Mouse (Mus musculus): ENCODE data around the gene Chmp6. TPM values are rescaled to one million over a fixed set of nuclear protein-coding genes. Genes with fewer than 3 reads are reported as not detected.

Chmp6 gene
- polyA plus RNA-seq, 1 experiment from 2014 or later = 109 TPM

DNA sequence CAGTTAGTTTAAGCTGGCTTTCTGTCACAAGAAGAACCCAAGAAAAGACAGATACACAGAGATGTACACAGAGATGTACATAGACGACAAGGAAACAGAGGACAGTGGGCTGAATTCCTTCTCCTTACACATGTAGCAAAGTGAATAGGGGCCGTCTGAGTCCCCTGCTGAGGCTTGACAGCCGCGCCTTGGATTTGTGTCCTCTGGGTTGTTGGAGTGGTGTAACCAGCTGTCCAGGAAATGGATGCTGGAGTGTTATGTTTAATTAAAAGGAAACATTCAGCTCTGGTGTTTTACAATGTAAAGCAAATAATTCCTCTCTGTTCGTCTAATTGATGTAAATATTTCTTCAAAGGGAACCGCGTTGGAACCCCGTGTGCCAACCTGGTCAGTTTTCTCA is 28.6 kb downstream of the Chmp6 start:
- WGBS = 6% methylated on average over 8 of the region's 8 CpGs
- no peak overlapping the region for H3K9ac ChIP-seq (ENCODE audit: low read length)
- peak overlapping the region; percentile 69 for H3K4me3 ChIP-seq (ENCODE audit: low read depth, low read length)
- H3K27me3 ChIP-seq (ENCODE audit: control insufficient read depth, insufficient read depth, low read length) = no peaks in the 10 kb centered on the region
- H3K4me2 ChIP-seq (ENCODE audit: low read depth, severe bottlenecking) = peak overlapping the region; percentile 76
- H3K27ac ChIP-seq (replicated peaks; ENCODE audit: low read depth, low read length) = no peak overlapping the region
- no peaks in the 10 kb centered on the region for H3K9me3 ChIP-seq (ENCODE audit: control insufficient read depth, low read length)
- peaks cover 34% of the 10 kb centered on the region for H3K4me1 ChIP-seq (ENCODE audit: control insufficient read depth, insufficient read depth, low read length)
- DNase-seq (ENCODE audit: low spot score) (no peak), ATAC-seq (ENCODE audit: insufficient number of reproducible peaks, low FRiP score, low TSS enrichment, low read depth) (no peak)
- no peaks in the 10 kb centered on the region for H3K36me3 ChIP-seq (ENCODE audit: control insufficient read depth, insufficient read depth, low read length)

DNA sequence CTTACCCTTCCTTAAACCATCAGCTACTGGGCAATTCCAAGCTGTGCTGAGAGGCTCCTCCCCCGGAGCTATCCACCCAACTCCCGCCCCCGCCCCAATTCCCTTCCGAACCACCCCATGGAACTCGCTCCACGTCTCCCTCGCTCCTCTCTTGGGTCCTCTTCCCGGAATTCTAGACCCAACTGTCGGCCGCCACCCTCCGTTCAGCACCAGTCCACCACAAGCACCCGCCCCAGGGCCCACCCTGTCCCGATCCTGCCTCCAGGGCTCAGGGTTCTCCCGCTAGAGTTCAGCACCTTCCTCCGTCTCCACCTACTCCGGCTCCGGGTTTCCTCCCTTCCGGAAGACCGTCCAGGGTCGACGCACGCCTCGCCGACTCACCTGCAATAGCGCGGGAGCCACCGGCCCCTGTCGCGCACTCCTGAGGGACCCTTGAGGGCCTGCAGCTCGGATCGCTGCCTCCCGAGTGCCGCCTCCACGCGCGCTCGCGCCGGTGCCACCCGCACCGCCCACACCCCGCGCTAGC is 29.0 kb downstream of the Chmp6 start:
- under 1% methylated on average over 43 of the region's 43 CpGs for WGBS

DNA sequence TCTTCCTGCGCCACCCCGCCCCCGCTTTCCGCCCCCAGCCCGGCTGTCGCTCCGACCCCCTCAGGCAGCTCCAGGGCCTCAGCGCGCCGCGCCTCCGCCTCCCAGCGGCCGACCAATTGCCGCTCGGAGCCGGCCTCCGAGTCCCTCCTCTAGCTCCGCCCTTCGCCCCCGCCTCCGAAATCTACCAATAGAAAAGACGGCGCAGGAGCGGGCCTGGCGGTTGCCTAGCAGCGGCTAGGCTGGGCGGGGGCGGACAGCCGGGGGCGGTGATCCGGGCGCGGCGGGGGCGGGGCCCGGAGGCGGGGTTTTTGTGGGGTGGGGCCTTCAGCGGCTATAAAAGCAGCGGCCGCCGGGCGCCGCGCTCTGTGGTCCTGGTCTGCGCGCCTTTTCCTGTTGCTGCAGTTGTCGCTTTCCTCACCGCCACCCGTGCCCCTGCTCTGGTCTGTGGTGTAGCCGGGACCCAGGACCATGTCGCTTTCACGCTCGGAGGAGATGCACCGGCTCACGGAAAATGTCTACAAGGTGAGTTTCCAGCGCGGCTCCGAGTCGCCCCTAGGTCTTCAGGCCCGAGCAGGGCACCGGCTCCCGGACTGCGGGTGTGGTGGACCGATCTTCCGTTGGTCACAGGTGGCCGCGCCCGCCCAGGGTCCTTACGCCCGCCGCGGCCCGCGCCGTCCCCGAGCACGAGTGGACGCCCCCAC is 29.6 kb downstream of the Chmp6 start, which contains the start of gene Baiap2:
TSS of gene Baiap2 (plus strand) at position 37 of the 701 bp plus-strand sequence.
- H3K4me1 ChIP-seq (ENCODE audit: control insufficient read depth, insufficient read depth, low read length) = peaks cover 28% of the 10 kb centered on the region
- peak within 1 kb of the TSS; percentile 76 for H3K27ac ChIP-seq (replicated peaks; ENCODE audit: low read depth, low read length)
- ATAC-seq (ENCODE audit: insufficient number of reproducible peaks, low FRiP score, low TSS enrichment, low read depth) (peak; percentile 92), DNase-seq (ENCODE audit: low spot score) (peak; percentile 99)
- no peaks in the 10 kb centered on the region for H3K36me3 ChIP-seq (ENCODE audit: control insufficient read depth, insufficient read depth, low read length)
- H3K9ac ChIP-seq (ENCODE audit: low read length) = peak within 1 kb of the TSS; percentile 71
- peak within 1 kb of the TSS; percentile 81 for H3K4me2 ChIP-seq (ENCODE audit: low read depth, severe bottlenecking)
- H3K4me3 ChIP-seq (ENCODE audit: low read depth, low read length) = peak within 1 kb of the TSS; percentile 69
- H3K27me3 ChIP-seq (ENCODE audit: control insufficient read depth, insufficient read depth, low read length) = no peaks in the 10 kb centered on the region
- WGBS = under 1% methylated on average over 70 of the region's 79 CpGs
- H3K9me3 ChIP-seq (ENCODE audit: control insufficient read depth, low read length) = no peaks in the 10 kb centered on the region

More for the DNA sequence above, 29.0 kb downstream of the Chmp6 start:
- Histone ChIP-seq H3K9ac (ENCODE audit: low read length) (peak overlapping the region; percentile 66), H3K27me3 (ENCODE audit: control insufficient read depth, insufficient read depth, low read length) (no peaks in the 10 kb centered on the region), H3K4me3 (ENCODE audit: low read depth, low read length) (peak overlapping the region; percentile 69), H3K4me2 (ENCODE audit: low read depth, severe bottlenecking) (peak overlapping the region; percentile 76), H3K27ac (replicated peaks; ENCODE audit: low read depth, low read length) (peak overlapping the region; percentile 76), H3K4me1 (ENCODE audit: control insufficient read depth, insufficient read depth, low read length) (peaks cover 32% of the 10 kb centered on the region), H3K36me3 (ENCODE audit: control insufficient read depth, insufficient read depth, low read length) (no peaks in the 10 kb centered on the region), H3K9me3 (ENCODE audit: control insufficient read depth, low read length) (no peaks in the 10 kb centered on the region)
- no peak for DNase-seq (ENCODE audit: low spot score)
- ATAC-seq (ENCODE audit: insufficient number of reproducible peaks, low FRiP score, low TSS enrichment, low read depth) = peak; percentile 44

DNA sequence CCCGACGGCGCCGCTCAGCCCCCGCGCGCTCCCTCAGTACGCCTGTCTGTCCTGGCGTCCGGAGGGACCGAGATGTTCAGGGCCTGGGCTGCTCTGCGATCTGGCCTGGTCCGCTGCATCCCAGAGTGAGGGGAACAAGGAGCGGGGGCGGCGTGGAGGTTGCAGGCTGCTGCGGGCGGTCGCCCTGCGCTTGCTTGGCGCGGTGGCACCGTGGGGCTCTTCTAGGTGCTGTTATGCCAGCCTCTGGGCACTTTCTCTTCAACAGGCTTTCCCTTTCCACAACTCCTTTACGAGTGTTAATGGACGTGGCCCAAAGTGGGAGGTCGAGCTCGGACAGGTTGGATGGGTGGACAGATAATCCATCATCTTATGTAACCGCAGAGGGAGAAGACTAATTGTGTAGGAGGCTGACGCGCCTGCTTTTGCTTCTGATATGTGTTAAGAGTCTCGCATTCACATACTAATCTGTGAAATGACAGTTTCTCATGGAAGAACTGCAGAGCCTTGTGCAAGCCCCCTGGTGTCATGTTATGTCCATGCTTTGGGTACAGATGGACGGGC is 30.3 kb downstream of the Chmp6 start:
- ATAC-seq (ENCODE audit: insufficient number of reproducible peaks, low FRiP score, low TSS enrichment, low read depth) = peak; percentile 7; the same call in 1 of the 2 replicates
- no peak overlapping the region for H3K27ac ChIP-seq (replicated peaks; ENCODE audit: low read depth, low read length)
- H3K4me3 ChIP-seq (ENCODE audit: low read depth, low read length) = peak overlapping the region; percentile 69
- H3K36me3 ChIP-seq (ENCODE audit: control insufficient read depth, insufficient read depth, low read length) = no peaks in the 10 kb centered on the region
- DNase-seq (ENCODE audit: low spot score) = no peak
- WGBS = 7% methylated on average over 32 of the region's 32 CpGs
- H3K9ac ChIP-seq (ENCODE audit: low read length) = peak overlapping the region; percentile 71
- H3K9me3 ChIP-seq (ENCODE audit: control insufficient read depth, low read length) = no peaks in the 10 kb centered on the region
- peak overlapping the region; percentile 81 for H3K4me2 ChIP-seq (ENCODE audit: low read depth, severe bottlenecking)
- H3K27me3 ChIP-seq (ENCODE audit: control insufficient read depth, insufficient read depth, low read length) = no peaks in the 10 kb centered on the region
- H3K4me1 ChIP-seq (ENCODE audit: control insufficient read depth, insufficient read depth, low read length) = peaks cover 28% of the 10 kb centered on the region

DNA sequence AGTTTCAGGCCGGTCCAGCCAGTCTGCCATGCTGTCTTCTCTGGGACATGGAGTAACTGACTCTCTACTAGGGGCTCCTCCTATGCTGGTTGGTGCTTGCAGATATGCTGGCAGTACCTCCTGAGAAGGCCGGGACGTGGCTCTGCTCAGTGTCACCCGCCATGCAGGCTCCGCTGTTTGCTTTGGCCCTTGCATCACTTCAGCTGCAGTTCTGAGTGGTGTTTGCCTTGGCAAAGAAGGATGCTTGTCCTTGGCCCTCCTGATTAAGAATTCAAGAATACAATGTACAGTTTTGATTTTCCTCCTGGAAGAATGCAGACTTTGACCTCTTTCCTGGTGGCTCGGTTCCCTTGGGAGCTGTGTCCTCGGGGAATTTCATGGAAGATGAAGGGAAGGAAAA is 32.1 kb downstream of the Chmp6 start:
- no peak overlapping the region for H3K27ac ChIP-seq (replicated peaks; ENCODE audit: low read depth, low read length)
- H3K9ac ChIP-seq (ENCODE audit: low read length) = no peak overlapping the region
- no peaks in the 10 kb centered on the region for H3K27me3 ChIP-seq (ENCODE audit: control insufficient read depth, insufficient read depth, low read length)
- no peak for DNase-seq (ENCODE audit: low spot score)
- no peak overlapping the region for H3K4me3 ChIP-seq (ENCODE audit: low read depth, low read length)
- ATAC-seq (ENCODE audit: insufficient number of reproducible peaks, low FRiP score, low TSS enrichment, low read depth) = no peak
- no peaks in the 10 kb centered on the region for H3K36me3 ChIP-seq (ENCODE audit: control insufficient read depth, insufficient read depth, low read length)
- H3K9me3 ChIP-seq (ENCODE audit: control insufficient read depth, low read length) = no peaks in the 10 kb centered on the region
- peaks cover 17% of the 10 kb centered on the region for H3K4me1 ChIP-seq (ENCODE audit: control insufficient read depth, insufficient read depth, low read length)
- H3K4me2 ChIP-seq (ENCODE audit: low read depth, severe bottlenecking) = no peak overlapping the region
- 92% methylated on average over 7 of the region's 7 CpGs for WGBS

DNA sequence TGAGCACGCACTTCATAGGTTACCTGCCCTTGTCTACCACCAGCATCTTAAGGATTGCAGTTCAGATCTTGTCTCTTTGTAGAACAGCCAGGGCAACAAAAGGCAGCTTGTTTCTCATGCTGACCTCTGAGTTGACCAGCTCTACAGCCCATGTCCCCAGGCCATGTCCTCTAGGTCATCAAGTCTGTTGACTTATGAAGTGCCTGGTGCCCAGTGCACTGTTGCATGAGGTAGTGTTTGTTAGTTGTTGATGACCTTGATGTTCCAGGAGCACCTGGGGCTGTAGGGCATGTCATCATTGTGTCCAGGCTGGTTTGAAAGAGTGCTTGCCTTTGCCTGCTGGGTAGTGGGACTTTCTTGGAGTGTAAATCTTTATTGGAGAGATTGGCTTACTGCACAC is 34.2 kb downstream of the Chmp6 start:
- H3K4me1 ChIP-seq (ENCODE audit: control insufficient read depth, insufficient read depth, low read length) = peaks cover 6% of the 10 kb centered on the region
- ATAC-seq (ENCODE audit: insufficient number of reproducible peaks, low FRiP score, low TSS enrichment, low read depth) = no peak
- no peaks in the 10 kb centered on the region for H3K36me3 ChIP-seq (ENCODE audit: control insufficient read depth, insufficient read depth, low read length)
- no peaks in the 10 kb centered on the region for H3K9me3 ChIP-seq (ENCODE audit: control insufficient read depth, low read length)
- no peak overlapping the region for H3K27ac ChIP-seq (replicated peaks; ENCODE audit: low read depth, low read length)
- DNase-seq (ENCODE audit: low spot score) = no peak
- no peak overlapping the region for H3K9ac ChIP-seq (ENCODE audit: low read length)
- WGBS = 100% methylated on average over 1 of the region's 1 CpGs
- no peak overlapping the region for H3K4me2 ChIP-seq (ENCODE audit: low read depth, severe bottlenecking)
- H3K27me3 ChIP-seq (ENCODE audit: control insufficient read depth, insufficient read depth, low read length) = no peaks in the 10 kb centered on the region
- no peak overlapping the region for H3K4me3 ChIP-seq (ENCODE audit: low read depth, low read length)

DNA sequence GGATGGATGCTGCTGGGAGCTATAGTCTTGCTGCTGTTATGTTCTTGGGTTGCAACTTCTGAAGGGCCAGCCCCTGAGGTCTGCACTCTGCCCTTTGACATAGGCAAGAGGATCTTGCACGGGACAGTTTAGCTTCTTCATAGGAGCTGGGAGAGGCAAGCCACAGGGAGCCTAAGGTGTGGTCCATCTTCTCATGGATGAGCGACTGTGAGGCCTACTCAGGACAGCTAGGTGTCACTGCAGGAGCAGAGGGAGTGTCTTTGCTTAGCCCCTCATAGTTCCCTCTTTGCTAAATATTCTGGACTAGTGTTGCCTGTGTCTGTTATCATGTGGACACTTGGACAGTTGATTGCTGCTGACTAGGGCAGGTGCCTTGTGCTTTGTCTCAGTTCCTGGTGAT is 34.7 kb downstream of the Chmp6 start:
- Histone ChIP-seq H3K27me3 (ENCODE audit: control insufficient read depth, insufficient read depth, low read length) (no peaks in the 10 kb centered on the region), H3K4me2 (ENCODE audit: low read depth, severe bottlenecking) (no peak overlapping the region), H3K36me3 (ENCODE audit: control insufficient read depth, insufficient read depth, low read length) (no peaks in the 10 kb centered on the region), H3K9me3 (ENCODE audit: control insufficient read depth, low read length) (no peaks in the 10 kb centered on the region), H3K27ac (replicated peaks; ENCODE audit: low read depth, low read length) (no peak overlapping the region), H3K4me1 (ENCODE audit: control insufficient read depth, insufficient read depth, low read length) (peaks cover 6% of the 10 kb centered on the region), H3K9ac (ENCODE audit: low read length) (no peak overlapping the region), H3K4me3 (ENCODE audit: low read depth, low read length) (no peak overlapping the region)
- DNase-seq (ENCODE audit: low spot score) (no peak), ATAC-seq (ENCODE audit: insufficient number of reproducible peaks, low FRiP score, low TSS enrichment, low read depth) (no peak)
- WGBS = 46% methylated on average over 2 of the region's 2 CpGs

DNA sequence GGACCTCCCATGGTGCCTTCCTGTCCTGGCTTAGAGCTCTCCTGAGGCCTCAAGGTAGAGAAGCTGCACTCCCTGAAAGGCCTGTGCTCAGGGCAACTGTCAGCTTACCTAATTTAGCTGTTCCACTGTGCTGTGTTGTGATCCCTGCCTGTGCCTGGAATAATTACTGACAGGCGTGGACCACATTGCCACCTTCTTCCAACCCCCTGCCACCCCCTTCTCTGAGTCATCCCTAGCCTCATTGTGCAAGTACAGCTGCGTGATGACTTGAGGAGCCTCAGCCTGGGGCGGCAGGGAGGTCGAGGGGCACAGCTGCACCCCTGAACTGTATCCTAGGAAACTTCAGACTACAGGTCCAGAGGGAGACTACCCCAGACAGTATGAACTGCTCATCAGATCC is 35.1 kb downstream of the Chmp6 start:
- Histone ChIP-seq H3K4me3 (ENCODE audit: low read depth, low read length) (no peak overlapping the region), H3K4me1 (ENCODE audit: control insufficient read depth, insufficient read depth, low read length) (peaks cover 6% of the 10 kb centered on the region), H3K9ac (ENCODE audit: low read length) (no peak overlapping the region), H3K27me3 (ENCODE audit: control insufficient read depth, insufficient read depth, low read length) (no peaks in the 10 kb centered on the region), H3K36me3 (ENCODE audit: control insufficient read depth, insufficient read depth, low read length) (no peaks in the 10 kb centered on the region), H3K27ac (replicated peaks; ENCODE audit: low read depth, low read length) (no peak overlapping the region), H3K4me2 (ENCODE audit: low read depth, severe bottlenecking) (no peak overlapping the region), H3K9me3 (ENCODE audit: control insufficient read depth, low read length) (no peaks in the 10 kb centered on the region)
- WGBS = 57% methylated on average over 4 of the region's 4 CpGs
- no peak for ATAC-seq (ENCODE audit: insufficient number of reproducible peaks, low FRiP score, low TSS enrichment, low read depth)
- no peak for DNase-seq (ENCODE audit: low spot score)
